Mouse (Mus musculus): ENCODE measurements at regions not wholly inside any gene's neighbourhood (a gene's known extent, or its start where the extent isn't known, plus 50 kb on each side); places are given as distances from the start of the nearest gene placed in this dataset.
"Not testable (repeated sequence)": the region's sequence is repeated elsewhere in the genome, so short reads cannot be mapped to it uniquely, and the experiment has no call there.

GRCm38 (mm10) chr19:35034408-35034807 lies 112.2 kb downstream of the Kif20b start:
- no peak for ATAC-seq (replicated peaks; ENCODE audit: insufficient number of reproducible peaks, low FRiP score, low TSS enrichment, poor library complexity, severe bottlenecking)

DNA sequence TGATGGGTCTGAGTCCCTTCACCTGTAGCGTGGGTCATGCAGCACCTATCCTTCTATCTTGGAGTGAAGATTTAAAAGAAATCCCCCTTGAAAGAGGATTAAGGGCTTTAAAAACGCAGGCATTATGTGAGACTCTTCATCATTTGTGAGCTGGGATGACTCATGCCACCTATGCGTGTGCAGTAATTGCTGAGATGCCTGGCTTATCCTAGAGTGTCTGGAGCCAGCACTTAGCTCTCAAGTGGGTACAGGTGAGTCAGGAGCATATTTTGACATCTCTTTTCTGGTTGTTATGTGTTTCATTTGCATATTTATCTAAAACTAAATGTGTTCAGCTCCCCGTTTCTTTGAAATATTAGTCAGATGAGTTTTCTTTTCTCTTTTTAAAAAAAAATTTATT lies 123.4 kb downstream of the Kif20b start:
- no peak for ATAC-seq (replicated peaks; ENCODE audit: insufficient number of reproducible peaks, low FRiP score, low TSS enrichment, poor library complexity, severe bottlenecking)

DNA sequence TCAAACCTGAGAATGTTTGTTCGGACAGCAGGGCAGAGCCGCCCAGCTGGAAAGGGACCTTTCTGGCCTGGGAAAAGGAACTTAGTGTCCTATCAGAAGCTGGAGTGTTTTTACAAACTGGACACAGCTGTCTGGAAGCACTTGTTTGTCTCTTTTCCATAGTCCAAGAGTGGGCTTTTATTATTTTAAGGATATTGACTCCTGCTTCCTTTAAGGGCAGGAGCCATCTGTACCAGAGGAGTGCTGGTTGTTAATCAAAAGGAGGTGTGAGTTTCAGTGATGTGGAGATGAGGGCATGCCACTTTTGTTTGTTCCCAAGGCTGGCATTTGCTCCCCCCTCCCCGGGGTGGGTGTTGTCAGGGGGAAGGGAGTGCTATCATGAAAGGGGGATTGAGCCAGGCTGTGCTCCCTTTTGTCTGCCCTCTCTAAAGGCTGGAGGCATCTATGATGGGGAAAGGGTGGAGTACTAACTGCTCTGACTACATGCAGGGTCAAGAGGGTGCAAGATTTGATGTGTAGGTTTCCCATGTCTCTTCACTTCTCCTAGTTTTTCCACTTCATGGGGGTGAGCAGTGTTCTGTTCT lies 144.3 kb downstream of the Kif20b start:
- ATAC-seq (replicated peaks; ENCODE audit: insufficient number of reproducible peaks, low FRiP score, low TSS enrichment, poor library complexity, severe bottlenecking) = no peak

GRCm38 (mm10) chr19:35081126-35081525 lies 159.0 kb downstream of the Kif20b start:
- ATAC-seq (replicated peaks; ENCODE audit: insufficient number of reproducible peaks, low FRiP score, low TSS enrichment, poor library complexity, severe bottlenecking) = no peak

DNA sequence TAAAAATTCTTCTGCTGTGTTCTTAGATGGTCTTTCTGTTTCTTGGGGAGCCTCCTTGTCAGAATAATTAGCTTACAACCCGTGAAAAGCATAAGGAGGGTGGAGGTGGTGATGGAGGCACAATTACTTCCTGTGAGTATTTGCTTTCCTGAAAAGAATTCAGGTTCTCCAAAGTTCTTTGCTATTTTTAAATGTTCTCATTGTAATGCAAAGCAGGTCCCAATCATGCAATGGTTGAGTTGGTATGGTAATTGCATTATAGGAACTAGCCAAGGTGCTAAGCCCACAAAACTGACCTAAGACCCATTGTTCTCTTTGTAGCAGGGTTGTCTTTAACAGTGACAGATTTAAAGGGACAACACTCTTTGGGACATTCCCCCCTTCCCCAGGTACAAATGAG lies 179.1 kb downstream of the Kif20b start:
- ATAC-seq (replicated peaks; ENCODE audit: insufficient number of reproducible peaks, low FRiP score, low TSS enrichment, poor library complexity, severe bottlenecking) = no peak

- no peak for ATAC-seq (replicated peaks; ENCODE audit: insufficient number of reproducible peaks, low FRiP score, low TSS enrichment, poor library complexity, severe bottlenecking)
These were observed 192.2 kb downstream of the Kif20b start for GRCm38 (mm10) chr19:35114313-35114712.

GRCm38 (mm10) chr19:35125278-35125677 lies 203.1 kb downstream of the Kif20b start:
- ATAC-seq (replicated peaks; ENCODE audit: insufficient number of reproducible peaks, low FRiP score, low TSS enrichment, poor library complexity, severe bottlenecking) = no peak

- ATAC-seq (replicated peaks; ENCODE audit: insufficient number of reproducible peaks, low FRiP score, low TSS enrichment, poor library complexity, severe bottlenecking) = no peak
These were observed 204.5 kb downstream of the Kif20b start for GRCm38 (mm10) chr19:35126594-35127051.

DNA sequence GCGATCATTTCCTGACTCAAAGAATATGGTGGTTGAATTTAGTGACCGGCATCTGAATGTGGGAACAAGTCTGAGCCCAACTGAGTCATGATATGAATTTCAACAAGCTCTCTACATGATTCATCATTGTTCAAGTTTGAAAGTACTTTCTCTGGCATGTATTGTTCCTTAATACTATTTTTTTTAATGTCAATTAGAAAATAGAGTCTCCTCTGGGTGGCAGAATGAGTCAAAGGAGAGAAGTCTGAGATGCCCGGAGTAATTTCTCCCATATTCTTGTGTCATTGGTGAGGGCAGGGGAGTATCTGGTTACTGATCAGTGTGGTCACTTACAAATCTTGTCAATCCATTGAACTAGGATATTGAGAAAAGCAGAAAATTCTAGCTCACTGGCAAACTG lies 205.9 kb downstream of the Kif20b start:
- ATAC-seq (replicated peaks; ENCODE audit: insufficient number of reproducible peaks, low FRiP score, low TSS enrichment, poor library complexity, severe bottlenecking) = no peak

- no peak for ATAC-seq (replicated peaks; ENCODE audit: insufficient number of reproducible peaks, low FRiP score, low TSS enrichment, poor library complexity, severe bottlenecking)
These were observed 221.0 kb downstream of the Kif20b start for GRCm38 (mm10) chr19:35143131-35143530.

- ATAC-seq (replicated peaks; ENCODE audit: insufficient number of reproducible peaks, low FRiP score, low TSS enrichment, poor library complexity, severe bottlenecking) = no peak
These were observed 221.6 kb downstream of the Kif20b start for GRCm38 (mm10) chr19:35143781-35144180.

DNA sequence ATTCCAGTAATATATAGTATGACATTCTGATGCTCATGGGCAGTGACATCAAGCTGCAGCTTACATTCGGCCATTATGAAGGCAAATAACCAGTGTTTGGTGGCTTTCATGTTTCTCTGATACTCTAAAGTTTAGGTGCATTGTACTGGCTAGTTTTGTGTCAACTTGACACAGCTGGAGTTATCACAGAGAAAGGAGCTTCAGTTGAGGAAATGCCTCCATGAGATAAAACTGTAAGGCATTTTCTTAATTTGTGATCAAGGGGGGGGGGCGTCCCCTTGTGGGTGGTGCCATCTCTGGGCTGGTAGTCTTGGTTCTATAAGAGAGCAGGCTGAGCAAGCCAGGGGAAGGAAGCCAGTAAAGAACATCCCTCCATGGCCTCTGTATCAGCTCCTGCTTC lies 227.3 kb downstream of the Kif20b start:
- not testable (repeated sequence) for ATAC-seq (replicated peaks; ENCODE audit: insufficient number of reproducible peaks, low FRiP score, low TSS enrichment, poor library complexity, severe bottlenecking)

DNA sequence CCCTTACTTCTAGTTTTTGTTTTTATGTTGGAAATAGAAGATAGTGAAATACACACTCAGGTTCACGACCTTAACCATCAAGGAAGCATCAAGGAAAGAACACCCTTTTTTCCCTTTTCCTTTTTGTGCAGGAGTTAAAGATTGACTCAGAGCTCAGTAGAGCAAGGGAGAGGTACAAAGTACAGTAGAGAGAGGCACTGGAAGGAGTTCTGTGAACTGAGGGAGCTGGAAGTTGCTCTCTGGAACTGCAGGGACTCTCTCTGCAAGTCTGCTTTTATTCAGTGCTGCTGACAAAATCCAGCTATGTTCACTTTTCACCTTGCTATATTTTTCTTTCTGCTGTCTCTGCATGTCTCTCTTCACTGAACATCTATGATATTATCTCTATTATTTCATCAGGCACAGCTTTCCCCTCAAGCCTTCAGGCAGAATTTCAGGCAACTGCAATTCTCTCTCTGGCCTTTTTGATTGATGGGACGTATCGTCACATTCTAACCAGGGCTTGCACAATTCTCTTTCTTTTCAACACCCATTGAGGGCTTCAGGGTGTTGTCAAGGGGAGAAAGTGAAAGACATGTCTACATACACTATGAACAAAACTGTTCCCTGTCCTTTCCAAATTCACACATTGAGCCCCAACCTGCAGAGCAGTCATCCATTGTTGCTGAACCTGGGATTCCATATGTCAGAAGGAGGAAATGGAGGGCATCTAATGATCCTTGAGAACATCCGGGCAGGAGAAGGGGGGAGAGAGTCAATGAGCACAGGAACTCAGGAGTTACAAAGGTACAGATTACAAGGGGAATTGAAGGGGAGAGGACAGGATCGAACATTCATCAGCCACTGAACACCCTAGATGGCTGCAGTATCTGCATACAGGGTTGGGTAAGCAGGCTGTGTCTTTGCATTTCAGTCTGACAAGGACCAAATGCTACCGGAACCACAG lies 228.9 kb downstream of the Kif20b start:
- no peak for ATAC-seq (replicated peaks; ENCODE audit: insufficient number of reproducible peaks, low FRiP score, low TSS enrichment, poor library complexity, severe bottlenecking)

GRCm38 (mm10) chr19:35151841-35152240 lies 229.7 kb downstream of the Kif20b start:
- ATAC-seq (replicated peaks; ENCODE audit: insufficient number of reproducible peaks, low FRiP score, low TSS enrichment, poor library complexity, severe bottlenecking) = peak; percentile 40; the same call in 1 of the 2 replicates

DNA sequence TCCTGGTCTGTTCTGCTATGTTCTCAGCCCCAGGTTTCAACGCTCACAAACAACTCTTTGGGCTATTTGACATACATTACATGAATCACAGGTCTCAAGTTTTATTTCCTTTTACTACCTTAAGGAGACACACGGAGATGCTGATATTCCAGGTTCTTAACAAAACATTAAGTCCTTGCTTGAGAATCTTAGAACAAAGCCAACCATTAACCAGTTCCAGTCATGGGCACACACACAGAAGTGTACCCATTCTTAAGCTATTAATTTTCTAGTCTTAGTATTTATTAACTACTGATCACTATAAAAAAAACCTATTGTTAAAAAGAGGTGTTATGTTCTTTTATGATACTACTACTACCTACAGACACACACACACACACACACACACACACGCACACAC lies 235.7 kb downstream of the Kif20b start:
- ATAC-seq (replicated peaks; ENCODE audit: insufficient number of reproducible peaks, low FRiP score, low TSS enrichment, poor library complexity, severe bottlenecking) = no peak

DNA sequence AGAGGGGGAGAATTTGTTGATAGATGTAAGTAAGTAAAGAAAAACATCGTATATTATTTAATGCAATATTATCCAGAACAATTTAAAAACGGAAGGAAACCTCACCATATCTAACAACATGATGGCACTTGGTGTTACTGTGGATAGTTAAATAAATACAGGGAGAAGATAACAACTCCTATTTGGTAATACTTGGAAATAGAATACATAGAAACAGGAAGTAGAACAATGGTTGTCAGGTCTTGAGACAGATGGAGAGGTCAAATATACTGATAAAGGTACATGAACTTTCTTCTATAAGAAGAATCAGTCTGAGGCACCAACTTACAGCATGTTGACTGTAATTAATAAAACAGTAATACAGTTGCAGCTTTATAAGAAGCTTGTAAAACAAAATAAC lies 242.6 kb downstream of the Kif20b start:
- no peak for ATAC-seq (replicated peaks; ENCODE audit: insufficient number of reproducible peaks, low FRiP score, low TSS enrichment, poor library complexity, severe bottlenecking)

GRCm38 (mm10) chr19:35170554-35170953 lies 248.4 kb downstream of the Kif20b start:
- ATAC-seq (replicated peaks; ENCODE audit: insufficient number of reproducible peaks, low FRiP score, low TSS enrichment, poor library complexity, severe bottlenecking) = no peak

- no peak for ATAC-seq (replicated peaks; ENCODE audit: insufficient number of reproducible peaks, low FRiP score, low TSS enrichment, poor library complexity, severe bottlenecking)
These were observed 257.9 kb downstream of the Kif20b start for GRCm38 (mm10) chr19:35180102-35180501.

- ATAC-seq (replicated peaks; ENCODE audit: insufficient number of reproducible peaks, low FRiP score, low TSS enrichment, poor library complexity, severe bottlenecking) = no peak
These were observed 283.5 kb downstream of the Kif20b start for GRCm38 (mm10) chr19:35205557-35206239.

All from monocyte, adult 5-6 weeks (primary cell).